Mouse (Mus musculus): Measurements from ENCODE around the gene Prlhr. TPM values are rescaled to one million over a fixed set of nuclear protein-coding genes. Genes with fewer than 3 reads are reported as not detected.
A peak's percentile ranks its signal among the peaks of the same experiment; 100 is the strongest.

Gene Prlhr
- total and polyA plus RNA-seq, 2 experiments from 2014 or later: 0.18 to 7.3 TPM

GRCm38 (mm10) chr19:60440083-60440482, 28.0 kb downstream of the Prlhr start:
- Histone ChIP-seq H3K9ac (replicated peaks; ENCODE audit: low read length) (no peak overlapping the region), H3K9me3 (ENCODE audit: low read length) (no peaks in the 10 kb centered on the region), H3K4me1 (ENCODE audit: insufficient read depth, low read length) (no peaks in the 10 kb centered on the region), H3K4me3 (ENCODE audit: low read length) (no peak overlapping the region), H3K4me2 (ENCODE audit: low read depth, low read length) (no peak overlapping the region), H3K36me3 (ENCODE audit: insufficient read depth, low read length) (no peaks in the 10 kb centered on the region), H3K27ac (no peak overlapping the region), H3K27me3 (ENCODE audit: insufficient read depth, low read length) (no peaks in the 10 kb centered on the region)
- peak; percentile 20 for DNase-seq (ENCODE audit: low spot score)
- no peak for TF ChIP-seq CTCF (IDR thresholded peaks at IDR 0.05; ENCODE audit: low read depth)
- ATAC-seq: no peak
- WGBS: 40% methylated on average over 5 of the region's 5 CpGs

DNA sequence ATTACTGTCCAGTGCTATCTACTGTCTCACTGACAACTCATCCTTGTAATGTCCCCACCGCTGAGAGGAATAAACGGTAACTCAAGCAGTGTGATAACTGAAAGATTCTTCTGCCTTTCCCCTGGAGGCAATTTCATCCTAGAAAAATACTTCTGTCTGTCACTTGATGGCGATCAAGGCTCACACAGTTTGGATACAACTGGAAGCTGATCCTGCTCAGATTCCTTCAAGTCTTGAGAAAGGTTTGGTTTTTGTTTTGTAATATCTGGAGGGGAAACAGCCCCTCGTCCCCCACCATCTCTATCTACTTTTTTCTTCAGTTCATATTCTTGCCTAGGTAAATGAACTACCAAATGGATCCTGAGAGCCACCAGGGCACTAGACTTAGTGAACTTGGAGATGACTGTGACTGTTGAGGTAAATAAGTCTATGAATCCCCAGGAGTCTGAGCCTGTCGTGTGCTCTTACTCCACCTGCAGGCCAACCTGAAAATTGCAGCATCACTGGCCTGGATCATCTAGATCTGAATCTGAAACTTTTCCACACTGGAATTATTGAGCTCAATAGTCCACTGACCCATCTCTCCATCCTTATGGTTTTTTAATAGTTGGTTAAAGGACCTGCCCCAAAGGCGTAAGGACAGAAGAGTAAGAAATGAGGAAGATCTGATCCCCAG, 30.4 kb downstream of the Prlhr start:
- Histone ChIP-seq H3K4me2 (ENCODE audit: low read depth, low read length) (no peak overlapping the region), H3K27ac (no peak overlapping the region), H3K27me3 (ENCODE audit: insufficient read depth, low read length) (no peaks in the 10 kb centered on the region), H3K36me3 (ENCODE audit: insufficient read depth, low read length) (no peaks in the 10 kb centered on the region), H3K4me1 (ENCODE audit: insufficient read depth, low read length) (no peaks in the 10 kb centered on the region), H3K4me3 (ENCODE audit: low read length) (no peak overlapping the region), H3K9me3 (ENCODE audit: low read length) (no peaks in the 10 kb centered on the region), H3K9ac (replicated peaks; ENCODE audit: low read length) (no peak overlapping the region)
- TF ChIP-seq CTCF (IDR thresholded peaks at IDR 0.05; ENCODE audit: low read depth): peak; percentile 58
- ATAC-seq: no peak
- peak; percentile 68 for DNase-seq (ENCODE audit: low spot score)
- WGBS: 47% methylated on average over 6 of the region's 6 CpGs

GRCm38 (mm10) chr19:60432347-60433129, 35.6 kb downstream of the Prlhr start:
- DNase-seq (ENCODE audit: low spot score): peak; percentile 67
- WGBS: 89% methylated on average over 6 of the region's 6 CpGs
- H3K27me3 ChIP-seq (ENCODE audit: insufficient read depth, low read length): no peaks in the 10 kb centered on the region

GRCm38 (mm10) chr19:60417611-60418010, 50.5 kb downstream of the Prlhr start:
- ATAC-seq: peak; percentile 70; the same call in 1 of the 2 replicates
- 75% methylated on average over 1 of the region's 1 CpGs for WGBS
- peak; percentile 81 for TF ChIP-seq CTCF (IDR thresholded peaks at IDR 0.05; ENCODE audit: low read depth)

More at GRCm38 (mm10) chr19:60432347-60433129, 35.6 kb downstream of the Prlhr start:
- no peak overlapping the region for H3K27ac ChIP-seq
- no peak overlapping the region for H3K4me3 ChIP-seq (ENCODE audit: low read length)
- peak; percentile 68 for TF ChIP-seq CTCF (IDR thresholded peaks at IDR 0.05; ENCODE audit: low read depth)
- no peaks in the 10 kb centered on the region for H3K9me3 ChIP-seq (ENCODE audit: low read length)
- H3K36me3 ChIP-seq (ENCODE audit: insufficient read depth, low read length): no peaks in the 10 kb centered on the region
- no peak for ATAC-seq
- no peak overlapping the region for H3K9ac ChIP-seq (replicated peaks; ENCODE audit: low read length)
- H3K4me2 ChIP-seq (ENCODE audit: low read depth, low read length): no peak overlapping the region
- H3K4me1 ChIP-seq (ENCODE audit: insufficient read depth, low read length): no peaks in the 10 kb centered on the region

More at GRCm38 (mm10) chr19:60417611-60418010, 50.5 kb downstream of the Prlhr start:
- Histone ChIP-seq H3K27me3 (ENCODE audit: insufficient read depth, low read length) (no peaks in the 10 kb centered on the region), H3K4me2 (ENCODE audit: low read depth, low read length) (no peak overlapping the region), H3K4me1 (ENCODE audit: insufficient read depth, low read length) (no peaks in the 10 kb centered on the region), H3K36me3 (ENCODE audit: insufficient read depth, low read length) (no peaks in the 10 kb centered on the region), H3K4me3 (ENCODE audit: low read length) (no peak overlapping the region), H3K27ac (no peak overlapping the region), H3K9ac (replicated peaks; ENCODE audit: low read length) (no peak overlapping the region), H3K9me3 (ENCODE audit: low read length) (no peaks in the 10 kb centered on the region)
- peak; percentile 80 for DNase-seq (ENCODE audit: low spot score)

Other genes with a start within 250 kb of the Prlhr start
- 22.4 and 26.7 TPM in 2 replicates for gene Fam204a, start 241.6 kb downstream of the Prlhr start, total RNA-seq (2014; rRNA removed)
- gene Fam204a, start 241.6 kb downstream of the Prlhr start, polyA plus RNA-seq (2015; fragmentation: Nextera tagmentation; extraction: Ambion mirVana): 70.8 and 79.0 TPM in 2 replicates
- gene Cacul1, start 112.7 kb upstream of the Prlhr start, total RNA-seq (2014; rRNA removed): 46.0 and 48.8 TPM in 2 replicates
- gene Cacul1, start 112.7 kb upstream of the Prlhr start, polyA plus RNA-seq (2015; fragmentation: Nextera tagmentation; extraction: Ambion mirVana): 14.8 and 14.9 TPM in 2 replicates